Mouse (Mus musculus): Measurements from ENCODE around the gene Atg9a. TPM values are rescaled to one million over a fixed set of nuclear protein-coding genes. Genes with fewer than 3 reads are reported as not detected.

Atg9a gene
- polyA plus RNA-seq, 1 experiment: 129 TPM

DNA sequence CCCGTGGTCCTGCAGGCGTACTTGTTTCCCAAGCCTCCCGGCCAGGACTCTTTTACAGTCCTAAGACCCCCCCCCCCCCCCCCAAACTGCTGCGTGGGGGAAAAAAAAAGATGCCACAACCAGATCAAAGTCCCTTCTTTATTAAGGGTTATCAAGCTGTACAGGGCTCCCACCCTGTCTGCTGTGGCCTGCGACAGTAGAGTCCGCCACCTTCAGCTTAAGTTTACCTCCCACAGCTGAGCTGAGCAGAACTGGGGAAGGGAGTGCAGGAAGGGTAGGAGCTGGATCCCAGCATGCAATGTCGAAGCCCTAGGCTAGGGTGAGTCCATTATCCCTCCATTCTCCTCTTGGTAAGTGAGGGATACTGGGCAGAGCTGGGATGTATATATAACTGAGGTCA is 11.3 kb downstream of the Atg9a start:
- TF ChIP-seq CTCF (IDR thresholded peaks at IDR 0.05; ENCODE audit: extremely low read depth, insufficient read depth, low read length) (no peak), POLR2A (IDR thresholded peaks at IDR 0.05; ENCODE audit: extremely low read depth, insufficient read depth, low read length) (no peak)
- no peaks in the 10 kb centered on the region for H3K4me1 ChIP-seq (ENCODE audit: control insufficient read depth, insufficient read depth, low read length)
- H3K27ac ChIP-seq (ENCODE audit: insufficient read depth, low read length): no peak overlapping the region
- no peak overlapping the region for H3K4me3 ChIP-seq (ENCODE audit: insufficient read depth, low read length)

DNA sequence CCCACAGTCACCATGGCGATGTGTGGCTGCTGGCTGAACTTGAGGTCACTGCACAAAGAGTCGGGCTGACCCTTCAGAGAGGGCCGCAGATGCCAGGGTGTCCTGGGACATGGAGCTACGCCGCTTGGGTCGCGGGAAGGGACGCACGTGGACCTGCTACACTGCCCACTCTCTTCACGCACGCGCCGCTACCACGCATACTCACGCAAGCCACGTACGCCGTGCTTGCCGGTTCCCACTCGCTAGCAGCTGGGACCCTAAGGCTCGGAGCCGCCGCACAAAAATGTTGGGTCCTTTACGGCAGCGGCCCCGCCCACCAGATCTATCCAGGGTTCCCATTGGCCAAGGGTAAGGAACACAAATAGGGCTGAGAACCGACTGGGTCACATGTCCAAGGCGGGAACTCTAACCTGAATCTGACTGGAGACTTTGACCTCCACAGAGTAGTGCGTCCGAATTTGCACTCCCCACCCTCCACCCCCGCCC is 11.8 kb downstream of the Atg9a start, which contains the start of gene Abcb6:
Abcb6 (minus strand) TSS at position 288 of the 486 bp plus-strand sequence.
- peak; percentile 75 for TF ChIP-seq POLR2A (IDR thresholded peaks at IDR 0.05; ENCODE audit: extremely low read depth, insufficient read depth, low read length)
- no peak for TF ChIP-seq CTCF (IDR thresholded peaks at IDR 0.05; ENCODE audit: extremely low read depth, insufficient read depth, low read length)
- peak within 1 kb of the TSS; percentile 73 for H3K4me3 ChIP-seq (ENCODE audit: insufficient read depth, low read length)
- H3K4me1 ChIP-seq (ENCODE audit: control insufficient read depth, insufficient read depth, low read length): no peaks in the 10 kb centered on the region
- H3K27ac ChIP-seq (ENCODE audit: insufficient read depth, low read length): 0 out of 2 replicates have a peak within 1 kb of the TSS, but pooled peaks have one; percentile 8

DNA sequence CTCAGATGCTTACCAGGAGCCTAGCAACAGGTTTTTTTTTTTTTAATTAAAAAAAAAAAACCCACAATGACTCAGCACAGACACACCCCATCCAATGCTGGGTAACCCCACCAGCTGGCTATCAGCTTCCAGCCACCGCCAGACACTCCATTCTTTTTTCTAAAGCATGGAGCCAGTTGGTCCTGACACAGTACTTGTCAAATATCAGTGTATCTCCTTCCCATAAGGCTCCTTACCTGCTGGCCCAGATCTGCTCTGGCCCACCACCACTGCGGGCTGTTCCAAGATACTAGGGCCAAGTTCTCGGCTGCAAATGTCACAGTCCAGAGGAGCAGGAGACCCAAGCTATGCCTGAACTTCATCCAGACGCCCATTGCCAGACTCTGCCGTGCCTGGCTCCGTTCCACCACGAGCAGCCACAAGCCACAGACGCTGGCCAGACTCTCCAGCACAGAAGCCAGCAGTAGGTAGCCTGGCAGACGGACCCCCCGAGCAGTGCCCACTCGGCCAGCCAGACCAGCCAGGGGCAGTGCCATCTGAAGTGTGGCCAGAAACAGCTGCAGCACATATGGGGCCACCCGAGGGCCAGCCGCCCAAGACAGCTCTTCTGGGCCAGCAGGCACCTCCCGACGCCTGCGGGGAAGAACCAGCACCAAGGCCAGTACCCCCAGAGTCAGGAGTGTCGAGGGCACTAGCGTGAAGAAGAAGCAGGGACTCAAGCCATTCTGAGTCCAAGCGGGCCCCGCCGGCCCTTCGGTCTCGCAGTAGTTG is 12.5 kb downstream of the Atg9a start:
- Histone ChIP-seq H3K4me3 (ENCODE audit: insufficient read depth, low read length) (peak overlapping the region; percentile 73), H3K4me1 (ENCODE audit: control insufficient read depth, insufficient read depth, low read length) (no peaks in the 10 kb centered on the region), H3K27ac (ENCODE audit: insufficient read depth, low read length) (0 out of 2 replicates have a peak overlapping the region, but pooled peaks have one; percentile 8)
- TF ChIP-seq CTCF (IDR thresholded peaks at IDR 0.05; ENCODE audit: extremely low read depth, insufficient read depth, low read length) (no peak), POLR2A (IDR thresholded peaks at IDR 0.05; ENCODE audit: extremely low read depth, insufficient read depth, low read length) (no peak)

DNA sequence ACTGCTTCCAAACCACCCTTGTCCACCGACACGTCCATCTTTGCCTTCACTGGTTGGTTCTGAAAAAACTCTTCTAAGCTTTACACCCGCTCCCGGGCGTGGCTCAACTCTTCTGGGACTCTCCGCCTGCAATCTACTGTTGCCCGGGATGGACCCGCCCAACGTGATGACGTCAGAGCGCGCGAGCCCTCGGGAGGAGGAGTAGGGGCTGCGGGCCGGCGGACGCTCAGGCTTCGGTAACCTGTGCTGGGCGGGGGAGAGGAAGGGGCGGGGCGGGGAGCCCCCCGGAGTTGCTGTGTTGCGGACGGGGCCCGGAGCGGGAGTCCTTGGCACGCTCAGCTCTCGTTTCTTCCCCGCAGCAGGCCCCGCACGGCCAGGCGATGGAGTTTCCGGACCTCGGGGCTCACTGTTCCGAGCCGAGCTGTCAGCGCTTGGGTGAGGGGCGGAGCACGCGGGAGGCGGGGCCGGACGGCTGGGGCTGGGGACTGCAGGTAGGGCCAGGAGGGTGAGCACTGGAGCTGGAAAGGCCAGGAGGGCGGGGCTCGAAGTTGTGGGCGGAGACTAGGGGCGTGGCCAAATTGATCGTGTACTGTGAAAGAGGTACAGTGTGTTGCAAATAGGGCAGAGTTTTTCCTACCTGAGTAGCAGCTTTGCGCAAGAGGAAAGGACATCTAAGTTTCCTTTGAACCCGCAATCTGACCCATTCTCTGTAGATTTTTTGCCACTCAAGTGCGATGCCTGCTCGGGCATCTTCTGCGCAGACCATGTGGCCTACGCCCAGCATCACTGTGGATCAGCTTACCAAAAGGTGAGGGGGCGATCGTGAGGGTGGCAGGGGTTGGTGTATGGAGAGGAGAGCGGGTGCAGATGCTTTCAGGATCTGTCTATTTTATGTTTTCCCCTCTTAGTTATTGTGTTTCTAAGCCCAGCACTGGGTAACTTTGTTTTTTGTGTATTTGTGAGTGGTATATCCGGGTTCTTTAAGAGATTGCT is 23.2 kb downstream of the Atg9a start, which contains the start of gene Zfand2b:
Zfand2b (plus strand) TSS at position 175 of the 993 bp plus-strand sequence.
- Histone ChIP-seq H3K4me3 (ENCODE audit: insufficient read depth, low read length) (peak within 1 kb of the TSS; percentile 46), H3K4me1 (ENCODE audit: control insufficient read depth, insufficient read depth, low read length) (peaks cover 5% of the 10 kb centered on the region), H3K27ac (ENCODE audit: insufficient read depth, low read length) (no peak within 1 kb of the TSS)
- peak; percentile 76 for TF ChIP-seq POLR2A (IDR thresholded peaks at IDR 0.05; ENCODE audit: extremely low read depth, insufficient read depth, low read length)
- TF ChIP-seq CTCF (IDR thresholded peaks at IDR 0.05; ENCODE audit: extremely low read depth, insufficient read depth, low read length): no peak

DNA sequence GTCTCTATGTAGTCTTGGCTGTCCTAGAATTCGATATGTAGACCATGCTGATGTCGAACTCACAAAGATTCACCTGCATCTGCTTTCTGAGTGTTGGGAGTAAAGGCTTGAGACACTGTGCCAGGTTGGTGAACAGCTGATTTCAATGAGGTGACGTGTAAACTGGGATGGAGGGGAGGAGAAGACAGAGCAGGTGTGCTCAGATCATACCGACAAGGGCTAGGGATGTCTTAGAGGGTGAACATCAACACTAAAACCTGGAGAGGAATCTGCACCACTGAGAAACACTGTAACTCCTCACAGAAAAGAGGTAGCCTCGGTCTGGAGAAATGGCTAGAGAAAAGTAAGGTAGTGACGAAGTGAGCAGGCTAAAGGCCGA is 23.9 kb downstream of the Atg9a start:
- Histone ChIP-seq H3K4me1 (ENCODE audit: control insufficient read depth, insufficient read depth, low read length) (peaks cover 5% of the 10 kb centered on the region), H3K4me3 (ENCODE audit: insufficient read depth, low read length) (peak overlapping the region; percentile 46), H3K27ac (ENCODE audit: insufficient read depth, low read length) (no peak overlapping the region)
- TF ChIP-seq POLR2A (IDR thresholded peaks at IDR 0.05; ENCODE audit: extremely low read depth, insufficient read depth, low read length) (no peak), CTCF (IDR thresholded peaks at IDR 0.05; ENCODE audit: extremely low read depth, insufficient read depth, low read length) (no peak)

DNA sequence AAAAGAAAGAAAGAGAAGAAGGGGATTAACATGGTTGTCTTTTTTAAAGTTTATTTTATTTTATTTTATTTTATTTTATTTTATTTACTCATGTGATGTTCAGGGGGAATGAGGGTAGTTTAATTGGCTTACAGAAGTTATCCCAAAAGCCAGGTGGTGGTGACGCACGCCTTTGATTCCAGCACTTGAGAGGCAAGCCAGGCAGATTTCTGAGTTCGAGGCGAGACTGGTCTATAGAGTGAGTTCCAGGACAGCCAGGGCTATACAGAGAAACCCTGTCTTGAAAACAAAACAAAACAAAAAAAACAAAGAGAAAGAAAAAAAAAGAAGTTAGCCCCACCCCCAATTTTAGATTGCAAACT is 31.8 kb downstream of the Atg9a start:
- no peak for TF ChIP-seq POLR2A (IDR thresholded peaks at IDR 0.05; ENCODE audit: extremely low read depth, insufficient read depth, low read length)
- no peak for TF ChIP-seq CTCF (IDR thresholded peaks at IDR 0.05; ENCODE audit: extremely low read depth, insufficient read depth, low read length)
- no peak overlapping the region for H3K27ac ChIP-seq (ENCODE audit: insufficient read depth, low read length)
- H3K4me1 ChIP-seq (ENCODE audit: control insufficient read depth, insufficient read depth, low read length): no peaks in the 10 kb centered on the region
- no peak overlapping the region for H3K4me3 ChIP-seq (ENCODE audit: insufficient read depth, low read length)

DNA sequence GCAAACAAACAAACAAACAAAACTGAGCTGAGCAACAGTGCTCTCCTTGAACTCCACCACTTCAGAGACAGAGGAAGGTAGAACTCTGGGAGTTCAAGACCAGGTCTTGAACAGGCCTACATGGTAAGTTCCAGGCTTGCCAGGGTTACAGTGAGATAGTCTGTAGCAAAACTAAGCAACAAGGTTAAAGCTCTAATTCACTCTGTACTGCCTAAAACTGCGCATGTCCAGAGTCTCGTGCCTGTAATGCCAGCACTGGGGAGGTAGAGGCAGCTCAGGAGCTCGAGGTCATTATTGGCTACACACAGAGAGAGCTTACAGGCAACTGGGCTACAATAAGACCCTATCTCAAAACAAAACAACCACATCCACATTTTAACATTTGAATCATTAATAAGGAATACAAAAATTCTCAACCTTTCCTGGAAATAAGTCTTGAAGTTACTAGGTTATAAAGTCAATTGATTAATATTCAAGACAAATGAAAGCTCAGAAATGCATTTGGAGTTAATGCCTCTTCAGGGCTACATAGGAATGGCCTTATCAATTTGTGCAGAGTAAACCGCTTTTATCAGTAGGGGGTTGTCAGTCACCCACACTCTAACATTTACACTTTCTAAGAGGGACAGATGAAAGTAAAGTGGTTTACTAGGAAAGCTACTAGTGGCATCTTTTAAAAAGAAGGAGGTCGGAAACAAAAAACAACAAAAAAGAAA is 32.3 kb downstream of the Atg9a start:
- no peak overlapping the region for H3K27ac ChIP-seq (ENCODE audit: insufficient read depth, low read length)

DNA sequence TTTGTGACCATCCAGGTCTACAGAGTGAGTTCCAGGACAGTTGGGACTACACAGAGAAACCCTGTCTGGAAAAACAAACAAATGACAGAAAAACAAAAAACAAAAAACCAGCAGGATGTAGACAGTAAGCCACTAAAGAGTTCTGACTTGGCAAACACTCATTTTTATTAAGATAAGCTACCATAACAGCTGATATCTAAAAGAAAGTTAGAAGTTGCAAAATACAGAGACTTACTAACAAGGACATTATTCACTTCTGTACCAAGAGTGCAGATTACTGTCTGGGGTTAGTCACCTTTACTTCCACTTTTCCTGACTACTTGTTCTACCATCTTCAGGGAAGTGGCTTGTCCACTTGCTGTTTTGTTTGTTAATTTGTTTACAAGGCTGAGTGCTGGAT is 33.0 kb downstream of the Atg9a start:
- Histone ChIP-seq H3K4me3 (ENCODE audit: insufficient read depth, low read length) (no peak overlapping the region), H3K27ac (ENCODE audit: insufficient read depth, low read length) (no peak overlapping the region), H3K4me1 (ENCODE audit: control insufficient read depth, insufficient read depth, low read length) (no peaks in the 10 kb centered on the region)
- TF ChIP-seq CTCF (IDR thresholded peaks at IDR 0.05; ENCODE audit: extremely low read depth, insufficient read depth, low read length) (no peak), POLR2A (IDR thresholded peaks at IDR 0.05; ENCODE audit: extremely low read depth, insufficient read depth, low read length) (no peak)

More for the DNA sequence above, 32.3 kb downstream of the Atg9a start:
- Histone ChIP-seq H3K4me1 (ENCODE audit: control insufficient read depth, insufficient read depth, low read length) (no peaks in the 10 kb centered on the region), H3K4me3 (ENCODE audit: insufficient read depth, low read length) (no peak overlapping the region)
- TF ChIP-seq POLR2A (IDR thresholded peaks at IDR 0.05; ENCODE audit: extremely low read depth, insufficient read depth, low read length) (no peak), CTCF (IDR thresholded peaks at IDR 0.05; ENCODE audit: extremely low read depth, insufficient read depth, low read length) (no peak)

DNA sequence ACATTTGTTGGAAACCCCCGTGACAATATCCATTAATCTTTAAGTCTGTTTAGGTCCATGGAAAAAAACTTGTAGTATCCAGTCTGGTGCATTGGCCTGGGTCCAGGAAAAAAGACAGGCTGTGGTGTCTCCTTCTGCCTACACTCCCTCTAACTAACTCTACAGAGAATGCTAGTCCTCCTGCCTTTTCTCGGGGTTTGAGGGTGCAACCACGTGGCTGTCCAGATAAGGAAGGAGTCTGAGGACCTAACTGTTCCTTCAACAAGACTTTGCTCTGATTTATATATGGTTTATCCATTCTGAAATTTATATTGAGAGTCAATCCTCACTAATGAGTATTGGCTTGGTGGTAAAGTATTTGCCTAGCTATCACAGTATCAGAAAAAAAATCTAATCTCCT is 36.2 kb downstream of the Atg9a start:
- no peak for TF ChIP-seq POLR2A (IDR thresholded peaks at IDR 0.05; ENCODE audit: extremely low read depth, insufficient read depth, low read length)
- TF ChIP-seq CTCF (IDR thresholded peaks at IDR 0.05; ENCODE audit: extremely low read depth, insufficient read depth, low read length): no peak
- Histone ChIP-seq H3K4me1 (ENCODE audit: control insufficient read depth, insufficient read depth, low read length) (no peaks in the 10 kb centered on the region), H3K4me3 (ENCODE audit: insufficient read depth, low read length) (no peak overlapping the region), H3K27ac (ENCODE audit: insufficient read depth, low read length) (no peak overlapping the region)

Measured in cortical plate, adult 2 months (tissue).